8 mouse cellular contexts compared by ENCODE assay signal in genomic region chr13:44733036-44733372, GRCm38 (mm10). TPM values are rescaled to one million over a fixed set of nuclear protein-coding genes. Genes with fewer than 3 reads are reported as not detected.
DNase-seq lines count a peak whose midpoint lies in the region; ATAC-seq lines count a peak whose summit lies in the region.

No protein-coding gene starts in this region.

- H3K27ac ChIP-seq in limb, embryonic 13.5 days = peak overlapping the region; percentile 74
- peak overlapping the region; percentile 85 for H3K27ac ChIP-seq in stomach, embryonic 16.5 days (ENCODE audit: low read length)

- WGBS in limb, embryonic 13.5 days = 0% methylated on average over 13 of the region's 13 CpGs
- WGBS in stomach, embryonic 16.5 days = under 1% methylated on average over 13 of the region's 13 CpGs

- H3K4me2 ChIP-seq in limb, embryonic 13.5 days (replicated peaks) = peak overlapping the region; percentile 81
- peak overlapping the region; percentile 69 for H3K4me2 ChIP-seq in stomach, embryonic 16.5 days (ENCODE audit: low read depth, low read length)

- peak overlapping the region; percentile 90 for H3K9ac ChIP-seq in limb, embryonic 13.5 days
- peak overlapping the region; percentile 89 for H3K9ac ChIP-seq in stomach, embryonic 16.5 days (ENCODE audit: low read length)

- no peak for DNase-seq in cerebellum, adult 11-12 months
- DNase-seq in thymus, postnatal 36 days = no peak

- peaks cover 50% of the 10 kb centered on the region for H3K4me1 ChIP-seq in erythroblast, embryonic 14.5 days (ENCODE audit: control insufficient read depth)
- peaks cover 53% of the 10 kb centered on the region for H3K4me1 ChIP-seq in megakaryocyte, embryonic 14.5 days
- H3K4me1 ChIP-seq in limb, embryonic 13.5 days = peaks cover 46% of the 10 kb centered on the region
- H3K4me1 ChIP-seq in stomach, embryonic 16.5 days (ENCODE audit: control insufficient read depth, insufficient read depth, low read length) = peaks cover 27% of the 10 kb centered on the region

- ATAC-seq in erythroblast, adult 5-6 weeks (replicated peaks; ENCODE audit: low FRiP score, poor library complexity, severe bottlenecking) = no peak
- ATAC-seq in megakaryocyte, adult 5-6 weeks (ENCODE audit: poor library complexity, severe bottlenecking) = no peak
- no peak for ATAC-seq in limb, embryonic 13.5 days (ENCODE audit: low FRiP score, low read depth)
- no peak for ATAC-seq in stomach, embryonic 16.5 days (ENCODE audit: insufficient read depth, low FRiP score)

- H3K27me3 ChIP-seq in erythroblast, embryonic 14.5 days (ENCODE audit: control insufficient read depth) = no peaks in the 10 kb centered on the region
- no peaks in the 10 kb centered on the region for H3K27me3 ChIP-seq in megakaryocyte, embryonic 14.5 days (replicated peaks)
- H3K27me3 ChIP-seq in limb, embryonic 13.5 days = no peaks in the 10 kb centered on the region
- no peaks in the 10 kb centered on the region for H3K27me3 ChIP-seq in stomach, embryonic 16.5 days (ENCODE audit: control insufficient read depth, insufficient read depth, low read length)

- no peaks in the 10 kb centered on the region for H3K36me3 ChIP-seq in erythroblast, embryonic 14.5 days (ENCODE audit: control insufficient read depth)
- peaks cover 25% of the 10 kb centered on the region for H3K36me3 ChIP-seq in megakaryocyte, embryonic 14.5 days (replicated peaks; ENCODE audit: low read length)
- H3K36me3 ChIP-seq in limb, embryonic 13.5 days = no peaks in the 10 kb centered on the region
- no peaks in the 10 kb centered on the region for H3K36me3 ChIP-seq in stomach, embryonic 16.5 days (ENCODE audit: control insufficient read depth, insufficient read depth, low read length)

- H3K9me3 ChIP-seq in erythroblast, embryonic 14.5 days (ENCODE audit: control insufficient read depth, low read length) = no peaks in the 10 kb centered on the region
- H3K9me3 ChIP-seq in megakaryocyte, embryonic 14.5 days = no peaks in the 10 kb centered on the region
- H3K9me3 ChIP-seq in limb, embryonic 13.5 days = no peaks in the 10 kb centered on the region
- H3K9me3 ChIP-seq in stomach, embryonic 16.5 days (replicated peaks; ENCODE audit: control insufficient read depth, low read length) = no peaks in the 10 kb centered on the region

- peak overlapping the region; percentile 89 for H3K4me3 ChIP-seq in erythroblast, embryonic 14.5 days (replicated peaks)
- peak overlapping the region; percentile 98 for H3K4me3 ChIP-seq in megakaryocyte, embryonic 14.5 days (replicated peaks)
- peak overlapping the region; percentile 80 for H3K4me3 ChIP-seq in limb, embryonic 13.5 days
- H3K4me3 ChIP-seq in stomach, embryonic 16.5 days (replicated peaks; ENCODE audit: low read length) = peak overlapping the region; percentile 84

RNA-seq across cellular contexts. Expression of gene Jarid2, which starts 3.7 kb away (rescaled TPM):
- 0.74 and 0.96 TPM in 2 replicates for polyA plus RNA-seq in erythroblast, embryonic 14.5 days (2012)
- total RNA-seq in erythroblast, adult 5-6 weeks (2015; ENCODE audit: low replicate concordance) = 10.4 and 25.9 TPM in 2 replicates
- total RNA-seq in erythroblast, adult 5-6 weeks (2017; ENCODE audit: low replicate concordance) = 10.1 and 10.9 TPM in 2 replicates
- 68.2 and 178 TPM in 2 replicates for polyA plus RNA-seq in megakaryocyte, embryonic 14.5 days (2012; ENCODE audit: insufficient read depth, low replicate concordance)
- 49.1 and 49.2 TPM in 2 replicates for total RNA-seq in megakaryocyte, adult 5-6 weeks (2015)
- 59.8 and 74.4 TPM in 2 replicates for total RNA-seq in megakaryocyte, adult 5-6 weeks (2017)
- polyA plus RNA-seq in limb, embryonic 13.5 days (2015; fragmentation: Nextera tagmentation; extraction: Ambion mirVana) = 48.3 and 53.8 TPM in 2 replicates
- 27.6 and 28.4 TPM in 2 replicates for polyA plus RNA-seq in stomach, embryonic 16.5 days (2015; fragmentation: Nextera tagmentation; extraction: Ambion mirVana)

Comparison
In these comparisons a context has a peak if more than half of its experiments do, and no peak if none do; other contexts are left out.
1. RNA of gene Jarid2, which starts 3.7 kb away (polyA plus RNA-seq): 68.2 to 178 TPM in megakaryocyte, embryonic 14.5 days, 48.3 to 53.8 TPM in limb, embryonic 13.5 days and 27.6 to 28.4 TPM in stomach, embryonic 16.5 days; 0.74 to 0.96 TPM in erythroblast, embryonic 14.5 days; every median in the first group is over 10 times any median in the second.
2. Peak in every context shown above with its lines, with median percentiles within 50 percentile points of each other: H3K4me3 ChIP-seq.